17 mouse cellular contexts compared by ENCODE assay signal in the genomic region with DNA sequence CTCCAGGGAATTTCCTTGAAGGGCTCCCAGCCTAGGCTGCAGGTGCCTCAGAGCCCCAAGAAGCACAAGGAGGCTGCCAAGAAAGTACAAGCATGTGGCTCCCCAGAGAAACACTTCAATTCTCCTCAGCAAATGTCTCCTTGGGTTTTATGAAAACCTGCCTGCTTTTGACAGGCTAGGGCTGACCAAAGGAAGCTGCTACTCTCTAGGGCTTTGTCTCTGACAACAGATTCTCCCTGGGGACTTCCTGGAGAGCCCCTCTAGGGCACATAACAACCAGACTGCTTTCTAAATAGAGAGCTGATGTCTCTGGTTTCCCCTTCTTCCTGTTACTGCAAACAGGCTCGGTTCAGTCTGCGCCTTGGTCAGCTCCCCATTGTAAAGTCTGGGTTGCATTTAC. TPM values are rescaled to one million over a fixed set of nuclear protein-coding genes. Genes with fewer than 3 reads are reported as not detected.
DNase-seq lines count a peak whose midpoint lies in the region; ATAC-seq lines count a peak whose summit lies in the region.
"Had no signal": no experiment of that assay in that cellular context is flagged by ENCODE, and none has a peak within 500 bp of the region (broad histone marks: within the 10 kb centered on the region; RNA-seq: fewer than 3 reads in every experiment).

No protein-coding gene starts in this region.

- H3K36me3 ChIP-seq in hindbrain, embryonic 15.5 days: no peaks in the 10 kb centered on the region
- no peaks in the 10 kb centered on the region for H3K36me3 ChIP-seq in hindbrain, embryonic 11.5 days (ENCODE audit: control insufficient read depth, insufficient read depth, low read length)
- no peaks in the 10 kb centered on the region for H3K36me3 ChIP-seq in midbrain, embryonic 11.5 days (ENCODE audit: control insufficient read depth, insufficient read depth, low read length)
- H3K36me3 ChIP-seq in midbrain, embryonic 14.5 days (ENCODE audit: control insufficient read depth, insufficient read depth, low read length): no peaks in the 10 kb centered on the region
- H3K36me3 ChIP-seq in embryonic facial prominence, embryonic 15.5 days: no peaks in the 10 kb centered on the region
- H3K36me3 ChIP-seq in stomach, embryonic 15.5 days: no peaks in the 10 kb centered on the region
- H3K36me3 ChIP-seq: forebrain, embryonic 12.5 days; liver, embryonic 13.5 days had no signal

- ATAC-seq in hindbrain, embryonic 15.5 days (ENCODE audit: low FRiP score, low read depth): no peak
- no peak for ATAC-seq in hindbrain, embryonic 11.5 days (ENCODE audit: low FRiP score)
- ATAC-seq in midbrain, embryonic 11.5 days (ENCODE audit: low FRiP score): no peak
- no peak for ATAC-seq in midbrain, embryonic 14.5 days (ENCODE audit: low FRiP score, low TSS enrichment)
- ATAC-seq in embryonic facial prominence, embryonic 15.5 days (ENCODE audit: insufficient number of reproducible peaks, low FRiP score, low TSS enrichment, low read depth): peak; percentile 63; the same call in 1 of the 2 replicates
- ATAC-seq in stomach, embryonic 15.5 days (ENCODE audit: insufficient read depth, low FRiP score, low read depth): no peak
- ATAC-seq: Patski had no signal

- 38% methylated on average over 2 of the region's 2 CpGs for WGBS in hindbrain, embryonic 15.5 days
- 39% methylated on average over 2 of the region's 2 CpGs for WGBS in hindbrain, embryonic 11.5 days
- WGBS in midbrain, embryonic 11.5 days: 60% methylated on average over 2 of the region's 2 CpGs
- 56% methylated on average over 2 of the region's 2 CpGs for whole genome bisulfite sequencing in midbrain, embryonic 14.5 days
- 25% methylated on average over 2 of the region's 2 CpGs for WGBS in embryonic facial prominence, embryonic 15.5 days
- 41% methylated on average over 2 of the region's 2 CpGs for WGBS in stomach, embryonic 15.5 days

- H3K27me3 ChIP-seq in hindbrain, embryonic 15.5 days: no peaks in the 10 kb centered on the region
- H3K27me3 ChIP-seq in hindbrain, embryonic 11.5 days (ENCODE audit: control insufficient read depth, insufficient read depth, low read length): no peaks in the 10 kb centered on the region
- no peaks in the 10 kb centered on the region for H3K27me3 ChIP-seq in midbrain, embryonic 11.5 days (ENCODE audit: control insufficient read depth, insufficient read depth, low read length)
- H3K27me3 ChIP-seq in midbrain, embryonic 14.5 days (ENCODE audit: control insufficient read depth, insufficient read depth, low read length): no peaks in the 10 kb centered on the region
- H3K27me3 ChIP-seq in embryonic facial prominence, embryonic 15.5 days: no peaks in the 10 kb centered on the region
- H3K27me3 ChIP-seq in stomach, embryonic 15.5 days (replicated peaks): no peaks in the 10 kb centered on the region
- H3K27me3 ChIP-seq: forebrain, embryonic 12.5 days; liver, embryonic 13.5 days had no signal

- no peaks in the 10 kb centered on the region for H3K9me3 ChIP-seq in hindbrain, embryonic 15.5 days
- H3K9me3 ChIP-seq in hindbrain, embryonic 11.5 days (ENCODE audit: control insufficient read depth, low read length): no peaks in the 10 kb centered on the region
- no peaks in the 10 kb centered on the region for H3K9me3 ChIP-seq in midbrain, embryonic 11.5 days (ENCODE audit: control insufficient read depth, low read length)
- no peaks in the 10 kb centered on the region for H3K9me3 ChIP-seq in midbrain, embryonic 14.5 days (ENCODE audit: control insufficient read depth, low read length)
- H3K9me3 ChIP-seq in embryonic facial prominence, embryonic 15.5 days (replicated peaks): no peaks in the 10 kb centered on the region
- no peaks in the 10 kb centered on the region for H3K9me3 ChIP-seq in stomach, embryonic 15.5 days
- H3K9me3 ChIP-seq: forebrain, embryonic 12.5 days; liver, embryonic 13.5 days had no signal

- no peak for DNase-seq in hindbrain, embryonic 11.5 days (ENCODE audit: low spot score)
- peak; percentile 59 for DNase-seq in midbrain, embryonic 11.5 days (ENCODE audit: low spot score, missing footprints)
- DNase-seq in midbrain, embryonic 14.5 days: no peak
- DNase-seq in heart, postnatal 36 days: no peak
- DNase-seq in cerebellum, postnatal 36 days: no peak
- DNase-seq: adrenal gland, adult 2 months; gastrocnemius, adult 2 months; kidney, postnatal 25 days; liver, embryonic 13.5 days; right cerebral cortex, postnatal 14 days; thymus, adult 18-20 months had no signal

- H3K9ac ChIP-seq in hindbrain, embryonic 15.5 days: no peak overlapping the region
- no peak overlapping the region for H3K9ac ChIP-seq in hindbrain, embryonic 11.5 days (ENCODE audit: low read depth, low read length)
- no peak overlapping the region for H3K9ac ChIP-seq in midbrain, embryonic 11.5 days (ENCODE audit: low read length)
- H3K9ac ChIP-seq in midbrain, embryonic 14.5 days (replicated peaks; ENCODE audit: low read length): no peak overlapping the region
- H3K9ac ChIP-seq in embryonic facial prominence, embryonic 15.5 days: no peak overlapping the region
- no peak overlapping the region for H3K9ac ChIP-seq in stomach, embryonic 15.5 days
- H3K9ac ChIP-seq: forebrain, embryonic 12.5 days; liver, embryonic 13.5 days had no signal

- H3K4me1 ChIP-seq in hindbrain, embryonic 15.5 days (replicated peaks): peaks cover 15% of the 10 kb centered on the region
- no peaks in the 10 kb centered on the region for H3K4me1 ChIP-seq in hindbrain, embryonic 11.5 days (replicated peaks; ENCODE audit: control insufficient read depth, insufficient read depth, low read length)
- H3K4me1 ChIP-seq in midbrain, embryonic 11.5 days (ENCODE audit: control insufficient read depth, insufficient read depth, low read length): no peaks in the 10 kb centered on the region
- H3K4me1 ChIP-seq in midbrain, embryonic 14.5 days (ENCODE audit: control insufficient read depth, insufficient read depth, low read length): peaks cover 12% of the 10 kb centered on the region; the same call in 1 of the 2 replicates
- peaks cover 12% of the 10 kb centered on the region; the same call in 1 of the 2 replicates for H3K4me1 ChIP-seq in embryonic facial prominence, embryonic 15.5 days
- peaks cover 3% of the 10 kb centered on the region; the same call in 1 of the 2 replicates for H3K4me1 ChIP-seq in stomach, embryonic 15.5 days
- H3K4me1 ChIP-seq: forebrain, embryonic 12.5 days had no signal

- intact Hi-C loops in heart, postnatal 36 days (cut with DNase I): no loop called here

- no peak overlapping the region for H3K4me3 ChIP-seq in hindbrain, embryonic 15.5 days
- H3K4me3 ChIP-seq in hindbrain, embryonic 11.5 days (ENCODE audit: low read depth, low read length): no peak overlapping the region
- no peak overlapping the region for H3K4me3 ChIP-seq in midbrain, embryonic 11.5 days (ENCODE audit: low read depth, low read length)
- no peak overlapping the region for H3K4me3 ChIP-seq in midbrain, embryonic 14.5 days (replicated peaks; ENCODE audit: low read depth, low read length)
- H3K4me3 ChIP-seq in embryonic facial prominence, embryonic 15.5 days (replicated peaks): no peak overlapping the region
- no peak overlapping the region for H3K4me3 ChIP-seq in stomach, embryonic 15.5 days (replicated peaks)
- H3K4me3 ChIP-seq: forebrain, embryonic 12.5 days; gastrocnemius, adult 2 months; liver, embryonic 13.5 days had no signal

- H3K4me2 ChIP-seq in hindbrain, embryonic 15.5 days: no peak overlapping the region
- no peak overlapping the region for H3K4me2 ChIP-seq in hindbrain, embryonic 11.5 days (replicated peaks; ENCODE audit: low read depth, low read length)
- H3K4me2 ChIP-seq in midbrain, embryonic 11.5 days: no peak overlapping the region
- no peak overlapping the region for H3K4me2 ChIP-seq in midbrain, embryonic 14.5 days (ENCODE audit: low read length)
- H3K4me2 ChIP-seq in embryonic facial prominence, embryonic 15.5 days (replicated peaks): no peak overlapping the region
- H3K4me2 ChIP-seq in stomach, embryonic 15.5 days: no peak overlapping the region
- H3K4me2 ChIP-seq: forebrain, embryonic 12.5 days; liver, embryonic 13.5 days had no signal

- H3K27ac ChIP-seq in hindbrain, embryonic 15.5 days (replicated peaks): peak overlapping the region; percentile 56
- no peak overlapping the region for H3K27ac ChIP-seq in hindbrain, embryonic 11.5 days (ENCODE audit: low read depth, low read length)
- no peak overlapping the region for H3K27ac ChIP-seq in midbrain, embryonic 11.5 days (ENCODE audit: low read depth, low read length)
- no peak overlapping the region; the same call in none of the 2 replicates for H3K27ac ChIP-seq in midbrain, embryonic 14.5 days (replicated peaks; ENCODE audit: low read depth, low read length)
- H3K27ac ChIP-seq in embryonic facial prominence, embryonic 15.5 days (replicated peaks): peak overlapping the region; percentile 24; the same call in 1 of the 2 replicates
- peak overlapping the region; percentile 48; the same call in 1 of the 2 replicates for H3K27ac ChIP-seq in stomach, embryonic 15.5 days
- H3K27ac ChIP-seq: forebrain, embryonic 12.5 days; gastrocnemius, adult 2 months; liver, embryonic 13.5 days had no signal

RNA-seq across cellular contexts. Expression of a gene that starts 27.5 kb away (rescaled TPM):
- 92.7 and 93.5 TPM in 2 replicates for polyA plus RNA-seq in hindbrain, embryonic 15.5 days (2015; fragmentation: Nextera tagmentation; extraction: Ambion mirVana)
- polyA plus RNA-seq in hindbrain, embryonic 11.5 days (2014; fragmentation: Nextera tagmentation; extraction: Ambion mirVana): 141 and 177 TPM in 2 replicates
- 188 and 213 TPM in 2 replicates for polyA plus RNA-seq in midbrain, embryonic 11.5 days (2014; fragmentation: Nextera tagmentation; extraction: Ambion mirVana)
- 73.9 and 97.4 TPM in 2 replicates for polyA plus RNA-seq in midbrain, embryonic 14.5 days (2014; fragmentation: Nextera tagmentation; extraction: Ambion mirVana)
- polyA plus RNA-seq in embryonic facial prominence, embryonic 15.5 days (2015; fragmentation: Nextera tagmentation; extraction: Ambion mirVana): 99.0 and 102 TPM in 2 replicates
- polyA plus RNA-seq in stomach, embryonic 15.5 days (2015; fragmentation: Nextera tagmentation; extraction: Ambion mirVana): 113 and 125 TPM in 2 replicates
- total RNA-seq in heart, postnatal 36 days (2021): 10 to 100 TPM; 61.6 to 73.8 TPM

RNA-seq across cellular contexts. Expression of a gene that starts 57.9 kb away (rescaled TPM):
- 12.7 and 14.1 TPM in 2 replicates for polyA plus RNA-seq in hindbrain, embryonic 15.5 days (2015; fragmentation: Nextera tagmentation; extraction: Ambion mirVana)
- 0.85 and 1.0 TPM in 2 replicates for polyA plus RNA-seq in hindbrain, embryonic 11.5 days (2014; fragmentation: Nextera tagmentation; extraction: Ambion mirVana)
- 1.0 TPM in 2 replicates for polyA plus RNA-seq in midbrain, embryonic 11.5 days (2014; fragmentation: Nextera tagmentation; extraction: Ambion mirVana)
- 6.4 and 7.2 TPM in 2 replicates for polyA plus RNA-seq in midbrain, embryonic 14.5 days (2014; fragmentation: Nextera tagmentation; extraction: Ambion mirVana)
- 3.8 and 5.2 TPM in 2 replicates for polyA plus RNA-seq in embryonic facial prominence, embryonic 15.5 days (2015; fragmentation: Nextera tagmentation; extraction: Ambion mirVana)
- polyA plus RNA-seq in stomach, embryonic 15.5 days (2015; fragmentation: Nextera tagmentation; extraction: Ambion mirVana): 1.6 and 2.0 TPM in 2 replicates
- 1 to 10 TPM; 1.3 to 1.8 TPM for total RNA-seq in heart, postnatal 36 days (2021)
- total RNA-seq: megakaryocyte-erythroid progenitor cell, adult 5-6 weeks had no signal
- polyA plus RNA-seq: Patski had no signal

Comparison
In these comparisons a context has a peak if more than half of its experiments do, and no peak if none do; other contexts are left out.
1. H3K27ac ChIP-seq: peak in hindbrain, embryonic 15.5 days (single experiment), embryonic facial prominence, embryonic 15.5 days (single experiment) and stomach, embryonic 15.5 days (single experiment); none in hindbrain, embryonic 11.5 days (single experiment), midbrain, embryonic 11.5 days (single experiment) and midbrain, embryonic 14.5 days (single experiment).